Mouse (Mus musculus) stomach, postnatal 0 days (tissue): Measurements from ENCODE around the gene Caprin2. TPM values are rescaled to one million over a fixed set of nuclear protein-coding genes. Genes with fewer than 3 reads are reported as not detected.

ENCODE experiments used
- ATAC-seq: fragments of 200-750 bp; cut with Nextera tagmentation; 2 replicates; pipeline ENCODE4 v1.8.0; 2017; ENCODE audit not compliant: low FRiP score, low TSS enrichment
- DNase-seq: peaks from one replicate; pipeline ENCODE4 v3.0.0-alpha.2; 2016; ENCODE audit warnings: low spot score
- H3K27ac ChIP-seq: fragments of 300-500 bp; sonication (generic); replicated peaks from 2 replicates; pipeline ENCODE4 v1.5.1; 2014; ENCODE audit warnings: mild to moderate bottlenecking, control low read depth
- H3K27me3 ChIP-seq: fragments of 300-500 bp; sonication (generic); 2 replicates; pipeline ENCODE4 v1.6.1; 2014; ENCODE audit warnings: low read length; ENCODE audit not compliant: control insufficient read depth, insufficient read depth
- H3K36me3 ChIP-seq: fragments of 300-500 bp; sonication (generic); 2 replicates; pipeline ENCODE4 v1.6.1; 2014; ENCODE audit warnings: low read length, mixed read lengths; ENCODE audit not compliant: control insufficient read depth, insufficient read depth
- H3K4me1 ChIP-seq: fragments of 300-500 bp; sonication (generic); replicated peaks from 2 replicates; pipeline ENCODE4 v1.6.1; 2014; ENCODE audit warnings: antibody characterized with exemption; ENCODE audit not compliant: control insufficient read depth, insufficient read depth
- H3K4me2 ChIP-seq: fragments of 300-500 bp; sonication (generic); replicated peaks from 2 replicates; pipeline ENCODE4 v1.6.1; 2014; ENCODE audit warnings: low read depth, mild to moderate bottlenecking, control low read depth, moderate library complexity
- H3K4me3 ChIP-seq: fragments of 300-500 bp; sonication (generic); 2 replicates; pipeline ENCODE4 v1.5.1; 2014; ENCODE audit warnings: low read depth, low read length, control low read depth
- H3K9ac ChIP-seq: fragments of 300-500 bp; sonication (generic); 2 replicates; pipeline ENCODE4 v1.6.1; 2014; ENCODE audit warnings: mild to moderate bottlenecking, low read length, control low read depth, mixed read lengths
- H3K9me3 ChIP-seq: fragments of 300-500 bp; sonication (generic); 2 replicates; pipeline ENCODE4 v1.6.1; 2016; ENCODE audit warnings: low read length; ENCODE audit not compliant: control insufficient read depth
- CTCF ChIP-seq: IDR thresholded peaks from 2 replicates; pipeline ENCODE4 v1.5.1; 2016; ENCODE audit warnings: antibody characterized with exemption, low read depth, mild to moderate bottlenecking, moderate library complexity
- EP300 ChIP-seq: optimal IDR thresholded peaks from 2 replicates; pipeline ENCODE3; 2016; ENCODE audit warnings: antibody characterized with exemption
- WGBS: fragments of 180-500 bp; shearing (Covaris S2); extraction: QIAGEN DNeasy Blood & Tissue Kit; methylation state at CpG from one replicate; pipeline ENCODE4 v1.1.7; 2014; 5-methylcytosine and 5-hydroxymethylcytosine counted together
- polyA plus RNA-seq: library from polyadenylated mRNA; unstranded; fragments of >200 nt; fragmentation: Nextera tagmentation; extraction: Ambion mirVana; gene quantifications from 2 replicates; pipeline ENCODE4 v1.2.1, GENCODE M21; 2015

The Caprin2 gene
- polyA plus RNA-seq, 1 experiment from 2014 or later, result 4.0 TPM

DNA sequence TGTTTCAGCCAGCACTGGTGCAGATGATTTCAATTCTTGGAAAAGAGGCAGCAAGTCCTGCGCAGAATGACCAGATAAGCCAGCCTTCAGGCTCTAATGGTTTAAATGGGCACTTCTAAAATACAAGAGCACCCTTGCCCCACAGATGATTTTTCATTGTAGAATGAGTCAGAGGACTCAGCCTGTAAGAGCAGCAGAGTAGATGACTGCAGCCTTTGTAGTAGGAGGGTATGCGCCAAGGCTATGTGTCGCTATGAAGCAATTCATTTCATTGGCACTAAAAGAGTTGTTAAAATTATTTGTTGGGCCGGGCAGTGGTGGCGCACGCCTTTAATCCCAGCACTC is 442 bp upstream of the Caprin2 start:
- no peaks in the 10 kb centered on the region for H3K4me1 ChIP-seq
- H3K4me2 ChIP-seq, result peak overlapping the region; percentile 72
- TF ChIP-seq EP300 (no peak), CTCF (no peak)
- DNase-seq, result no peak
- H3K27me3 ChIP-seq, result no peaks in the 10 kb centered on the region
- 42% methylated on average over 6 of the region's 6 CpGs for WGBS
- peak; percentile 54; the same call in 1 of the 2 replicates for ATAC-seq
- peak overlapping the region; percentile 63 for H3K9ac ChIP-seq
- H3K36me3 ChIP-seq, result no peaks in the 10 kb centered on the region
- peak overlapping the region; percentile 75 for H3K27ac ChIP-seq
- H3K4me3 ChIP-seq, result peak overlapping the region; percentile 62
- H3K9me3 ChIP-seq, result no peaks in the 10 kb centered on the region

DNA sequence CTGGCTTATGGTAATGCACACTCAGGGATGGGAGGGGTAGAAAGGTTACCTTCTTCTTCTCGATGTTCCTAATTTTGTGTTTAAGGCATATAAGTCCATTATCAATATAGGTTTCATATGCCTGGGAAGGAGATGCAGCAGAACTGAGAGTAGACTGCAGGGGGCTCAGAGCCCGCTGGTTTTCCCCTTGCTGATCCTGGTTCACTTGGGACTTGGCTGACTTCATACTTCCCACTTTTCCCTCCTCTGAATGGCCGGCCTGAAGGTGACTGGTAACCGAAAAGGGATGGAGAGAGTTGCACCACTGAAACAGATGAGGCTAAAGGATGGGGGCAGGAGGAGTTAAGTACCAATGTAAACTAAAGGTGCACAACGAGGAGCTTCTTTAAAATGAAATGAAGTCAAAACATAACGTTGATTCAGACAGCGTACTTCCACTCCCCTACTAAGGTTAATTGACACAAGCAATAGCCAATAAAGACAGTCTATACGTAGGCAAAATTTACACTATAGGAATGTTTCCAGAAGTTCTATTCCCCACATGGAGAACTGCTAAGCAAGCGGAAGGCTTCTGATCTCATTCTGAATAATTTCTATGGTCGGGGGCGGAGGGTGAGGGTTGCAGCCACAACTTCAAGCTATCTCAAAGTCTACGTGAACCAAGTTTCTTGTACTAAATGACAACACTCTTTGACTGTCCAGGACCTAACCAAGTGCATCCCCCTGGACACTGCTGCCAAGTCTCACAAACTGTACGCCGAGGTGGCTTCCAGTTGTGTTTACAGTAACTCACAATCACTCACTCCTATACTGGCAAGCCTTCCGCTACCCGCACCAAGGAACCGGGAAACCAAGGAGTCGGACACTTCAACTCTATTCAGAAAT is 907 bp downstream of the Caprin2 start:
- H3K4me3 ChIP-seq, result peak overlapping the region; percentile 62
- no peaks in the 10 kb centered on the region for H3K9me3 ChIP-seq
- H3K36me3 ChIP-seq, result no peaks in the 10 kb centered on the region
- TF ChIP-seq EP300, result no peak
- TF ChIP-seq CTCF, result peak; percentile 44
- DNase-seq (no peak), ATAC-seq (no peak; the same call in 1 of the 2 replicates)
- H3K4me2 ChIP-seq, result peak overlapping the region; percentile 72
- no peaks in the 10 kb centered on the region for H3K27me3 ChIP-seq
- peak overlapping the region; percentile 63 for H3K9ac ChIP-seq
- H3K4me1 ChIP-seq, result no peaks in the 10 kb centered on the region
- peak overlapping the region; percentile 75 for H3K27ac ChIP-seq
- 6% methylated on average over 18 of the region's 18 CpGs for WGBS

DNA sequence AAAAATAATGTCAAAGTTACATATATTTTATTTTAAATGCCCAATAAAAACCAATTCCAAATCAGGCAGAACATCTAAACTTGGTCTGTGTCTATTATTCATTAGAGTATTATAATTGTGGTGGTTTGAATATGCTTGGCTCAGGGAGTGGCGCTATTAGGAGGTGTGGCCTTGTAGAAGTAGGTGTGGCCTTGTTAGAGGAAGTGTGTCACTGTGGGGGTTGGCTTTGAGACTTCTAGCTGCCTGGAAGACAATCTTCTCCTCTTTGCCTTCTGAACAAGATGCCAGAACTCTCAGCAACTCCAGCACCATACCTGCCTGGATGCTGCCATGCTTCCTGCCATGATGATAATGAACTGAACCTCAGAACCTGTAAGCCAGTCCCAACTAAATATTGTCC is 22.1 kb downstream of the Caprin2 start:
- Histone ChIP-seq H3K9me3 (no peaks in the 10 kb centered on the region), H3K4me1 (no peaks in the 10 kb centered on the region), H3K36me3 (no peaks in the 10 kb centered on the region), H3K4me3 (no peak overlapping the region), H3K4me2 (no peak overlapping the region), H3K27me3 (no peaks in the 10 kb centered on the region), H3K9ac (no peak overlapping the region), H3K27ac (no peak overlapping the region)
- DNase-seq (no peak), ATAC-seq (no peak)
- WGBS, result 90% methylated on average over 1 of the region's 1 CpGs
- TF ChIP-seq EP300, result no peak
- TF ChIP-seq CTCF, result no peak

DNA sequence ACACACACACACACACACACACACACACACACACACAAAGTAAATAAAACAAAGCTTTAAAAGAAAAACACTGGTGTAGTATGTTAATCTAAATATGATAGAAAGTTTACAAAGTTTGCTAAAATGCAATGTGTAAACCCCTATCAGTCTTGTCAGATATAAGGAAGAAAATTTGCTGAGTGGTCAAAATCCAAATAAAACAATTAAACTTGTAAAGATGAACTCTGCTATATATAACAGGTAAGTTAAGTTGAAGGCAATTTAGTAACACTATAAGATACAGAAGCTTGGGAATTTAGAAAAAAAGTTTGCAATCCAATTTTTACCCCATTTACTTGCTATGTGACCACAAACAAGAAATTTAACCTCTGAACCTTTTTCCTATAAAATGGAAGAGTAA is 50.4 kb downstream of the Caprin2 start:
- Histone ChIP-seq H3K27ac (no peak overlapping the region), H3K36me3 (no peaks in the 10 kb centered on the region), H3K9me3 (no peaks in the 10 kb centered on the region), H3K4me3 (no peak overlapping the region), H3K4me1 (no peaks in the 10 kb centered on the region), H3K27me3 (no peaks in the 10 kb centered on the region), H3K9ac (no peak overlapping the region), H3K4me2 (no peak overlapping the region)
- DNase-seq (no peak), ATAC-seq (no peak)
- TF ChIP-seq EP300 (no peak), CTCF (no peak)

DNA sequence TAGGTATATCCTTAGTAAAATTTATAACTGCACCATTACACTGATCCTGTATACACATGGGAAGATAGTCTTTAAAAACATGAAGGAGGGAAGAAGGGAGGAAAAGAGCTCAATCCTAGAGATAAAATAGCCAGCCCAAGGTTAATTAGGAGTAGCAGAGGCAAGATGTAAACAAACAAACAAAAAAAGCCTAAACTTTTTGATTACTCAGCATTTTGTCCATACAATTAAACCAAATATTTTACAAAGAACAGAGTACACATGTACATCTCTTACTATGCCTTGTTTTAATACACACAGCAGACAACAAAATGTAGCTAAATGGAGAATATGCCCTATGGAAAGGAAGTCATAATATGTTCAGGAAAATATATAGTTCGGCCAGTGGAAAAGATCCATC is 54.3 kb downstream of the Caprin2 start:
- DNase-seq (no peak), ATAC-seq (no peak)
- no peak overlapping the region for H3K27ac ChIP-seq
- H3K4me1 ChIP-seq, result no peaks in the 10 kb centered on the region
- no peak overlapping the region for H3K4me3 ChIP-seq
- TF ChIP-seq EP300 (no peak), CTCF (no peak)
- H3K36me3 ChIP-seq, result no peaks in the 10 kb centered on the region
- no peaks in the 10 kb centered on the region for H3K27me3 ChIP-seq
- H3K9ac ChIP-seq, result no peak overlapping the region
- H3K4me2 ChIP-seq, result no peak overlapping the region
- no peaks in the 10 kb centered on the region for H3K9me3 ChIP-seq
- 89% methylated on average over 1 of the region's 1 CpGs for WGBS

DNA sequence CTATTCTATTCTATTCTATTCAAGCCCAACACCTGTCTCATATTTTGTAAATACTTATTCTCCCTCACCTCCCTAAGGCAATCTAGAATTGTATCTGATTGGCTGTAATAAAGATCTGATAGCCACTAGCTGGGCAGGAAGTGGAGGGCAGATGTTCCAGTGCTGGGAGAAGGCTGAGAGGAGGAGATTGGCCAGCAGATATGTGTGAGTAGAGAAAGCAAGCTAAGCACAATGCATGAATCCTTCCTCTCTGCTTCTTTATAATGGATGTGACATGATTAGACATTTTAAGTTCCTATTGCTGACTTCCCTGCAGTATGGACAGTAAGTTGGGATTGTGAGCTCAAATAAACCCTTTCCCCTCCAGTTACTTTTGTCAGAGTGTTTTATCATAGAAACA is 57.6 kb downstream of the Caprin2 start:
- Histone ChIP-seq H3K36me3 (no peaks in the 10 kb centered on the region), H3K9me3 (no peaks in the 10 kb centered on the region), H3K27ac (no peak overlapping the region), H3K4me2 (no peak overlapping the region), H3K27me3 (no peaks in the 10 kb centered on the region), H3K4me3 (no peak overlapping the region), H3K4me1 (no peaks in the 10 kb centered on the region), H3K9ac (no peak overlapping the region)
- TF ChIP-seq CTCF, result no peak
- no peak for TF ChIP-seq EP300
- DNase-seq (no peak), ATAC-seq (no peak)
